Mouse (Mus musculus) 3T3-L1 (cell line): ENCODE results near the gene Frrs1.

ENCODE experiments used
- DNase-seq: peaks from one replicate; pipeline ENCODE4 v3.0.0-alpha.2; 2015; ENCODE audit warnings: low read depth, low spot score

Gene Frrs1

DNA sequence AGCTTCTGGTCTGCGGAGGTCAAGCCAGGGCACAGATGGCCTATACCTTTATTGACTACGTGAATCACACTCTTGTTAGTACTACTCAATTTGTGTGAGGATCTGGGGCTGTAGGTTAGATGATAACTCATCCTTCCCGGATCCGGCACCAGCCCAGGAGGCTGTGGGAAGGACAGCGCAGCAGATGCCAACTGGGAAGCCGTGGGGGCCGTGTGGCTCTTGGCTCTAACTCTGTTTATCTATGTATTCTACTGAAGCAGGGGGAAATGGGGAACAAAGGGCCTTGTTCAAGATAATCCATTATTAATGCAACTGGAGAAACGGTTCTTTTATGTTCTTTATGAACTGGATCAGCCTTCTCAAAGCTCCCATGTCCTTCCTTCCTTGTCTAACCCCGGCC is 47.3 kb downstream of the Frrs1 start:
- peak; percentile 11 for DNase-seq

DNA sequence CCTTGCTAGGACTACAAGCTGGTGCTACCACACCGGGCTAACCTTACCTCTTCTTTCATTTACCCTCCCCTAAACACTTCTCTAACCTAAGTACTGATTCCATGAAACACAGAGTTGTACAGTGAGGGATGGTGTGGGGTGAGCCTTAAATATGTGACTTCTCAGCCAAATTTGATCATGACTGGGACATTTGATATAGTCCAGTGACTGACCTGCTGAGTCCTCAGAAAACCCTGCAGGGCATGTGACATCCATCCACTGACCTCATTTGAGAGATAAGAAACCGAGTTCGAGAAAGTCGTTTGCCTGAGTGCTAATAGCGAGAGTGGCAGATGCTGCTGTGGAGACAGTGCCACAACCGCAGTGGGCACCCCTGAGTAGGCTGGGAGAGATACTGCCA is 55.1 kb downstream of the Frrs1 start:
- no peak for DNase-seq

DNA sequence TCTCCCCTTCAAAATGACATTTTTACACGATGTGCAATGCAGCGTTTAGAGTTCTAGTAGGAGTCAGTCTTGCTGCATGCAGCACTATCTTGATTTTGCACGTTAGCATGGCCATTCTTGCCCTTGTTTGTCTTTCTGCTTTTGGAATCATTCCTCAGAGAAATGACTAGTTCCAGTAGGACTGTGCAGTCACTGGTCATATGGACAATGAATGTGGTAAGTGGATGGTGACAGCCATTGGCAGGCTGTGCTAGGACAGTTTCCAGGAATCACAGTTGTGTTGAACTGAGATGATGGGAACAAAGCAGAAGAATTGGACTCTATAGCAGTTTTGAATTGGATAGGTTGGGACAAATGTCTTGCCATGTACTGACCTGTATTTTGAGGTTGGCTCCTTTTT is 55.7 kb downstream of the Frrs1 start:
- DNase-seq: peak; percentile 20

DNA sequence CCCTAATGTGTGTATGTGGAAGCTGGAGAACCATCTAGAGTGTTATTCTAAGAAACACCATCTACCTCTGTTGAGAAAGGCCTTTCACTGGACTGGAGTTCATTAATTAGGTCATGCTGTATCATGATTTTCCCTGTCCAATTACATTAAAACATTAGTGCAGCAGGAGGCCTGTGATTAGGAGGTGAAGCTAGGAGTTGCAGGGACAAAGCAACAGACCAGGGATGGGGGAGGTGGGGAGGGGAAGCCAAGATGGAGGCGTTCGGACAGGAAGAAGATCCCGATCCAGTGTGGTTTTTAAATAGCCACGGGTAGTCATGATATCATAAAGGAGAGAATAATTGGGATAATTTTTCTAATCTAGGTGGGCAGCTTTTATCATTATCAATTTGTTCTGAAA is 57.8 kb downstream of the Frrs1 start:
- no peak for DNase-seq

DNA sequence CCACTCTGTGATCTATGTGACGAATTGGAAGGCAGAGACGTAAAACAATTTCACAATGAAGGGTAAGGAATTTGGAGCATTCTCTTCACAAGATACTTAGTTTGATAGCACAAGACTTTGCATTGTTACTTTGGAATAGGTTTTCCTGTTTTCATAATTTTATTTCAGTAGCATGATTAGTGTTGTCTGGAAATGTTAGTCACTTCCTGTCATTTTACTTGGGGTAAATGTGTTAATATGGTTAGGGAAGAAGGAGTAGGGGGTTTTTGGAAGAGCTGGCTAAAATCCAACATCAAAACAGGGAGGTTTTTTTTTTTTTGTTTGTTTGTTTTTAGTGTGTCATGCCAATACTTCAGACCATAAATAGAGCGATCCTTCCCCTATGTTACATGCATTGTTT is 62.3 kb downstream of the Frrs1 start:
- DNase-seq: no peak

DNA sequence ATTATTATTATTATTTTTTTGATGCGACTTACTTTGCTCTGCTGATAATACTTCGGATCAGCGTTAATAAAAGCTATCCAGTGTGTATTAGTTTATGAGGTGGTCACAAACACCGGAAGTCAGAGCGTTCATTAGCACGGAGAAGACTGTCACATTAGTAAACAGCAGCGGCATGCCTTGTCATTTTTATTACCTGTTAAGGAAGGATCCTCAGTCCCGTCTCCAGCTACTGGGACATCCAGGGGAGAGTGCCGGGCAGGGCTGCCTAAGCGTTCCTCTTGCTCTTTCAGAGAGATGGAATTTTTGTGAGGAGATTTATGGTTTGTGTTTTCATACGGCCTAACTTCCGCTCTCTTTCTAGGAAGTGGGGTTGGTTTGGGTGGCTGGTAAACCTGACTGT is 63.8 kb downstream of the Frrs1 start:
- no peak for DNase-seq

DNA sequence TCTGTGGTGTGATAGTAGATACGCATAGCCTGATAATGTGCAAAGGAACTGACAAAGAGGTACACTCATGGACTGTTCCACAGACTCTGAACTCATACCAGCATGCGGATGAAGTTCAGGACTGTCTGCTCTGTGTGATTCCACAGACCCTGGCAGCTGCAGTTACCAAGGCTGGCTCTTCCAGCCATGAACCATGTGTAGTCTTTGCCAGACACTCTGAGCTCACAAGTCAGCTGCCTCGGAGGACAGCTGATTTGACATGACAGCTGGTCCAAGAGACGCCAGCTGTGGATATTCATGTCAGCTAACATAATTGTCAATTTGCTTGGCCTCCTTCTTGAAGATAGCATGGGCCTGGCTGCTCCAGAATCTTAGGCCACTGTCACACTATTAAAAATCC is 69.7 kb downstream of the Frrs1 start:
- DNase-seq: no peak

DNA sequence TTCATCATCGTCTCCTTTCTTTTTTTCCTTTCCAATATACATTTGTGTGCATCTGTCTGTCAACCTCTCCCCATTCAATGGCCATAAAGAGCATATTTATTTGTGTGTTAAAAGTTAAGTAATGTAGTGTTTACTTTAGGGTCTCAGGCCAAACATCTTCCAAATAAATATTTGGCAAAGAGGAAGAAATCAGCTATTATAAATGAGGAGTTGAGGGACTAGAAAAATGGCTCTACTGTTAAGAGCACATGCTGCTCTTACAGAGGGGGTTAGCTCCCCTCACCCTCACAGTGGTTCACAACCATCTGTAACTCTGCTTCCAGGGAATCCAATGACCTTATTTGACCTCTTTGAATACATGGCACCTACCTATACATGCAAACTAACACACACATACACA is 73.9 kb downstream of the Frrs1 start:
- DNase-seq: no peak

DNA sequence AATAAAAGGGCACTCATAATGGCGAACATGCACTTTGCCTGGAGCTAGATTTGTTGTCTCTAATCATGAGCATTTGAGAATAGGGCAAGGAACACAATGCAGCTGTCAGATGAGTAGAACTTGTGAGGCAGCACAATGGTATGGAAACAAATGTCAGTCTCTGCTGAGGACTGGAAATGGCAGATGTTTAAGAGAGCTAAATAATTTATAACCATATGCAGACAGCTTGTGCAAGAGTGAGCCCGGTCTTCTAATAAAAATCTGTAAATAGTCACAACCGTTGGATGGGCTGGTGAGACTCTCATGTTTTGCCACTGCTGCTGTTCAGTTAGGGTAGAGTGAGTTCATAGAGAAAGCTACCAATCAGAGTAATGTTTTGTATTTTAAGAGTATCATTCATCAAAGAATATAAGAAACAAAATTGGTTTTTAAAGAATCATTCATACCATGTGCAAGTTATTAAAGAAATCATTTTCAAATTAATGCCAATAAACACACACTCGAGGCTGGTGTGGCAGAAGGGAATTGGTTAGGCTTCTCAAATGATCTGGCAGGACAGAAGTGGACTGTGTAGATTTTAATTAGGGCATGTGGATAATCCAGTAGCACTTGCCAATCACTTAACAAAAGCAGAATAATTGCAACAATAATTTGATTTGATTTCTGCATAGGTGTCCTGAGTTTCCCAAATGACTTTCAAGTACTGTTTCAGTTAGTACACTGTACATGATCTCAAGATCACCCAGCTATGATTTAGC is 77.8 kb downstream of the Frrs1 start:
- DNase-seq: no peak

DNA sequence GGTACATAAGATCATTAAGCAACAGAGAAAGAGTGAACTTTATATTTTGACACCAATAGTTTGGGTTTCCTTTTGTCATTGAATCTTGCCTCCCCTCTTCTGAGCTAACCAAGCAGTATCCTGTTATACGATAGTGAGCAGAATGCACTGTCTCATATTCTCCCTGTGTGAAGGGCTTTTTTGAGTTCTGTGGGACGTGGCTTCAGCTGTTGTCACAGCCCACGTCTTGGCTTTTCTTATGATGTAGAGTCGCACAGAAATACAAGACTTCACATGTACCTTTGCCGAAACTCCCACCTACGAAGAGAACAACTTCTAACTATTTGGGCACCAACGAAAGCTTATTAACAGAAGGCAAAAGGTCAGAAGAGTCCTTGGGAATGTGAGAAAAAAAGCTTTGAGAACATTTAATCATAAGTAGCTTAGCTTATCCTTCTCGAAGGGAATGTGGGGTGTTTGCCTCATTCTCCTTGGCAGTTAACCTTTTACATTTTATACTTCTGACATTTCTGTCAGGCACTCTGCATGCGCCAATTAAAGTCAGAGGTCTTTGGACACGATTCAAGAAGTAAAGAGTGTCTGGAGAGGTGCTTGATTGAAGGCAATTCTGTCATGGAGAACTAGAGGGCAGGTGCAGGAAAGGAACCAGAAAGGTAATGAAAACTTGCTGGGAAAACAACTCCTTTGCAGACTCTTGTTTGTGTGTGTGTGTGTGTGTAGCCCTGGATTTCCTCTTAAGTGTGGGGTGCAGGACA is 81.7 kb downstream of the Frrs1 start:
- no peak for DNase-seq

DNA sequence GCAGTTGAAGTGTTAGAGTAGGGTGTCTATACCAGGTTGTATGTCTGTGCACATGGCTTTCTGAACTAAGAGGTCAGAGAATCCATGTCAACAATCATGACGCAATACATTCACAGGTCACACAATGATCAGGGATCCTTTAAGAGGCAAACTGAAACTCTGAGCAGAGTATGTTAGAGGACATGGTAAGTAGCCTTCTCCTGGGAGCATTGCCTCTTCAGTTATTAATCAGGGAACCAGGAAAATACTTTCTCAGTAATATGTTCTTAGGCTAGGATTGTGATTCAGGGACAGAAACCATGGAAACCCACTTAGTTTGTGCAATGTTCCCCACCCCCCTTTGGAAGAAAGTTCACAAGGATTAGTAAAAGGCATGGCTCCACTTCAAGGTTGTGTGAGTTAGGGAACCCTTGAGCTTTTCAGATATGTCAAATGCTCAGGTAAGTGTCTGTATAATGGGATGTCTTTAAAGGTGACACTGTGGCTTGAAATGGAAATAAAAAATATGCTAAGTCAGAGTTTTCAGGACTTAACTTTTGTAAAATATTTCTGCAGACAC is 82.4 kb downstream of the Frrs1 start:
- DNase-seq: no peak

DNA sequence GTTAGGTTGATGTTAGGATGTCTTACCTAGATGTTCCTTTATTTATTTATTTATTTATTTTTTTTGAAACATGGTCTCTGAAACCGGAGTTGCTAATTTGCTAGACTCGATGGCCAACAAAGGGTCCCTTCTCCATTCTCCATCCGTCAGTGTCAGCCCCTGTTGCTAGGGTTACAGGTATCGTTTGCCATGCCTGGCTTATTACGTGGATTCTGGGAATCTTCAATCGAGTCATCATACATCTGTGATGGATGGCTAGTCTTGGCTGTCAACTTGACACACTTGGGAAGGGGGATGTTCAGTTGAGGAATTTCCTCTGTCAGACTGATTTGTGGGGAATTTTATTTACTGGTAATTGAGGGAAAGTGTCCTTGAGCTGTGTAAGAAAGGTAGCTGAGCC is 83.5 kb downstream of the Frrs1 start:
- peak; percentile 31 for DNase-seq

DNA sequence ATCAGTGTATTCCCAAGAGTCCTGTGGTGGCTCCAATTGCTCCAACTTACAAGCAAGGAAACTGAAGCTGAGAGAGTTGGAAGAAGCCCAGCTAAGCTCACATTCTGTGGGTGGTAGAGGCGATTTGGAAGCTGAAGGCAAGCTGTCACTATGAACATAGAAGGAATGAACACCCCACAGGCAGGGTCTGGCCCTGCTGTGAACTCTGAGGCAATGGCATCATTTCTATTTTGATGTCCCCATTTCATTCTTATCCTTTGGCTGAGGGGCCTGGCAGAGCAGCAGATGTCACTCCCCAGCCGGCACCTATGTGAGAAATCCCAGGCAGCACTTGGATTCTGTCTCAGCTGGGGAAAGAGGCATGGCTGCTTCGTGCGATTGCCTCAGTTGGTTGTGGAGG is 84.2 kb downstream of the Frrs1 start:
- no peak for DNase-seq

DNA sequence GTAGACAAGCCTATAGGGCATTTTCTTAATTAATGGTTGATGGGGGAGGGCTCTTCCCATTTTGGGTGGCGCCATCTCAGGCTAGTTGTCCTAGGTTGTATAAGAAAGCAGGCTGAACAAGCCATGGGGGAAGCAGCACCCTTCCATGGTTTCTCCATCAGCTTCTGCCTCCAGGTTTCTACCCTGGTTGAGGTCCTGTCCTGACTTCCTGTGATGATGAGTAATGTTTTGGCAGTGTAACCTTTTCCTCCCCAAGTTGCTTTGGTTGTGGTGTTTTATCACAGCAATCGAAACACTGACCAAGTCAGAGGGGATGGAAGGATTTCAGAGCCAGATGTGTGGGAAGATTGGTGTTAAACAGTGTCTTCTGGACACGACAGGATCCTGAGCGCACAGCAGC is 87.2 kb downstream of the Frrs1 start:
- peak; percentile 67 for DNase-seq

DNA sequence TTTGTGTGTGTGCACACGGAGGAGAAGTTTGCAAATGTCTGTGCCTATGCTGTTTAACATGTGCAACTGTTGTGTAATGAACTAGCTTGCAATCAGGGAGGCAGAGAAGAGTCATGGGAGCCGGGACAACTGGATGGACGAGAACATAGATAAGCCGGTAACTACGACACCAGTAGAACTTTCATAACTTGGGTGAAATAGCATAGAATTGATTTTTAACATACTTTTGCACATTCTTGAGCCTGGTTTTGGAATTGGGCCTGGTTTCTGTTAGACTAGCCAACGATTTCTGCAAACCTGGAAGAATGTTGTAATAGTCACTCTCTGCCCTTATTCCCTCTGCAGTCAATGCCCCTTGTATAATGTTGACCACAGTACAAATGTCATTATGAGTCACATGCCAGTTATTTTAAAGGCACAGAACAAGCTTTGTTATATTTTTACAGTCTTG is 91.4 kb downstream of the Frrs1 start:
- DNase-seq: peak; percentile 97

DNA sequence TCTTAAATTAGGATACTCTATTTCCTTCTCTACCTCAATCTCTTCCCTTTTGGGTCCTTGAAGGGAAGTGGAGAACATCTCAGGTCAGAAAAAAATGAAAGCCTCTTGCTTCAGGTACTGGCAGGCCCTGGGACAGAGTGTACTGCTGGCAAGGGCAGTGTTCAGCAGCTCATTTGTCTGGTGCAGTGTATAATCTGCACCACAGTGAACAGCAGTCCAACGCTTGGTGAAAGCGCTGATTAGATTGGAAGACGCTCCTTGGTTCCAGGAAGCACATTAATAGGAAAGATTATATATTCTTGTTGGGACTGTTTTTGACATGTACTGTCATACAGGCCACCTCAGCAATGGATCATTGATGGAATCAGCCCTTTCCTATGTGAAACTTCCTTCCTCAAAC is 92.2 kb downstream of the Frrs1 start:
- DNase-seq: peak; percentile 21

DNA sequence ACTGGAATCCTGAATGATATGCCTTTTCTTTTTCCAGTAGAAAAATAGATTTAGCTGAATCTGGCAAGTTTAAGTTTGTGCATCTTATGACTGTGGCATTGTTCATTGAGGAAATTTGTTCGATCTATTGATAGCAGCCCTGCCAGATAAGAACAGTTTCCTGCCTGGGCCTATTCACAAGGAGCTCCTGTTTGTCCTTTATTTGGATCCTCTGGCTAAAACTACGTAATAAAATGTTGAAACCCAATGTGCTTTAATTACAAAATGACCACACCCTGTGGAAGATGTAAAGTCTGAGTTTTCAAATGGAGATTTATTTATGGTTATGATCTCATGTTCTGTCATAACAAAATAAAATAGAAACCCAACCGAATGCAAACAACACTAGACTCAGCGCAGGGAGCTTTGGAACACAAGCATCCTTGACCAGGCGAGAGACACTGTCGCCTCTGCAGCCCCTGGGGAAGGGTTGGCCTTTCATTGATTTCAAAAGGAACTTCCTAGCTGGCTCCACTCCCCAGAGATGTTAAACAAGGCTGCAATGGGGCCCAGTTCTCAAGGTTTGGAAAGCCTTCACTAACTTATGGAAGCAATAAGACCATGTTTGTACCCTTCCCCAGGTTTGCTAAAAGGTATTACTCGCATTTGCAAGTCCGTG is 93.1 kb downstream of the Frrs1 start:
- DNase-seq: no peak

DNA sequence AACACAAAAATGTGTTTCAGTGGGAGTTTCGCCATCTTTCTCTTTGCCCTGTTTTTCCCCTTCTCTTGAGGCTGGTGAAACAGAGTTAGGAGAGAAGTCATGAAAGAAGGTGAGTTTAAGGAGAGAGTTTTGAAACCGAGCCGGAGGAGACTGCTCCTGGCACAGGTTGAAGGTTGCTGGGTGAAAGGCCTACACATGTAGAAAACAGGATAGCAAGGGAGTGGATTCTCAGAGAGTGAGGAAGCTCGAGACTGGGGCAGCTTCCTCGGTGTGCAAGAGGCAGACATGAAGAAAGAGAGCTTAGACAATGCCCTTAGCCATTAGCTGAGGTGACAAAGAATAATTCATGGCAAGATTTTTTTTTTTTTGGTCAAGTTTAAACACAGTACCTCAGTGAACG is 94.1 kb downstream of the Frrs1 start:
- no peak for DNase-seq

DNA sequence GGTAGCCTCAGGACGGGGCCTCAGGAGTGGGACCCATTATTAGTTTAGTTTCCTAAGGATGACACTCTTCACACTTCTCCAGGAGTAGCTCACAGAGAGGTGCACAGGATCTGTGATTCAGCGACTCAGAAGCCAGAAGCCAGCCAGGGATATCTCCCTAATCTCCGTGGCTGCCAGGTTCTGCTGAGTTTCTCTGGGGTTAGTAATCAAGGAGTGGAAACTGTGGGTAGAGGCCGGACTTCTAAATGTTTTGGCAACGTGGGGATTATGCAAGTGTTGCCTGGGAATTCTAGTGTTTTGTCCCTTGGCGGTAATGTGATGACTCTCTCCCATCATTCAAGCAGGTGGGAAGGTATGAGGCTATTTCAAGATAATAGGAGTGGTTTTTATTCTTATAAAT is 95.8 kb downstream of the Frrs1 start:
- peak; percentile 80 for DNase-seq
